Mouse (Mus musculus): ENCODE data around the gene Lrp2.

GRCm38 (mm10) chr2:69424829-69425228 lies 161.0 kb downstream of the Lrp2 start:
- no peak for TF ChIP-seq CTCF (IDR thresholded peaks at IDR 0.05; ENCODE audit: insufficient read depth, low read depth, low read length)
- TF ChIP-seq POLR2A (IDR thresholded peaks at IDR 0.05; ENCODE audit: insufficient read depth, low read depth, low read length): no peak
